Mouse (Mus musculus) embryonic facial prominence, embryonic 11.5 days (tissue): ENCODE measurements around the gene Brinp1. TPM values are rescaled to one million over a fixed set of nuclear protein-coding genes. Genes with fewer than 3 reads are reported as not detected.

Experiments used
- ATAC-seq: fragments of 200-750 bp; cut with Nextera tagmentation; replicated peaks from 2 replicates; pipeline ENCODE4 v1.8.0; 2017; ENCODE audit warnings: low read depth; ENCODE audit not compliant: insufficient number of reproducible peaks, low FRiP score, low TSS enrichment
- DNase-seq: peaks from one replicate; pipeline ENCODE4 v3.0.0-alpha.2; 2015; ENCODE audit warnings: low spot score
- H3K27ac ChIP-seq: fragments of 300-500 bp; sonication (generic); replicated peaks from 2 replicates; pipeline ENCODE4 v1.5.1; 2014; ENCODE audit warnings: mild to moderate bottlenecking, low read depth, low read length, control low read depth
- H3K27me3 ChIP-seq: fragments of 300-500 bp; sonication (generic); 2 replicates; pipeline ENCODE4 v1.6.1; 2014; ENCODE audit warnings: mild to moderate bottlenecking, low read length, moderate library complexity, mixed read lengths; ENCODE audit not compliant: control insufficient read depth, insufficient read depth
- H3K36me3 ChIP-seq: fragments of 300-500 bp; sonication (generic); replicated peaks from 2 replicates; pipeline ENCODE4 v1.6.1; 2014; ENCODE audit warnings: low read depth, mild to moderate bottlenecking, low read length, moderate library complexity, mixed read lengths; ENCODE audit not compliant: control insufficient read depth, insufficient read depth
- H3K4me1 ChIP-seq: fragments of 300-500 bp; sonication (generic); 2 replicates; pipeline ENCODE4 v1.6.1; 2014; ENCODE audit warnings: low read length, mixed read lengths; ENCODE audit not compliant: control insufficient read depth, insufficient read depth
- H3K4me2 ChIP-seq: fragments of 300-500 bp; sonication (generic); 2 replicates; pipeline ENCODE4 v1.6.1; 2014; ENCODE audit warnings: low read depth, mild to moderate bottlenecking, control low read depth, low read length, moderate library complexity
- H3K4me3 ChIP-seq: fragments of 300-500 bp; sonication (generic); 2 replicates; pipeline ENCODE4 v1.5.1; 2014; ENCODE audit warnings: low read depth, low read length, control low read depth
- H3K9ac ChIP-seq: fragments of 300-500 bp; sonication (generic); replicated peaks from 2 replicates; pipeline ENCODE4 v1.6.1; 2014; ENCODE audit warnings: mild to moderate bottlenecking, control low read depth, low read length
- H3K9me3 ChIP-seq: fragments of 300-500 bp; sonication (generic); replicated peaks from 2 replicates; pipeline ENCODE4 v1.6.1; 2016; ENCODE audit warnings: mild to moderate bottlenecking, low read length, inconsistent platforms, mixed read lengths; ENCODE audit not compliant: control insufficient read depth
- WGBS: fragments of 180-500 bp; shearing (Covaris S2); extraction: QIAGEN DNeasy Blood & Tissue Kit; methylation state at CpG from one replicate; pipeline ENCODE4 v1.1.7; 2014; 5-methylcytosine and 5-hydroxymethylcytosine counted together
- polyA plus RNA-seq: library from polyadenylated mRNA; unstranded; fragments of >200 nt; fragmentation: Nextera tagmentation; extraction: Ambion mirVana; gene quantifications from 2 replicates; pipeline ENCODE4 v1.2.1, GENCODE M21; 2014

Gene Brinp1
- polyA plus RNA-seq, 1 experiment from 2014 or later = 7.4 TPM

- no peak overlapping the region for H3K27ac ChIP-seq
- 70% methylated on average over 3 of the region's 3 CpGs for WGBS
- H3K4me1 ChIP-seq = no peaks in the 10 kb centered on the region
- H3K9me3 ChIP-seq = no peaks in the 10 kb centered on the region
- H3K27me3 ChIP-seq = no peaks in the 10 kb centered on the region
- H3K36me3 ChIP-seq = no peaks in the 10 kb centered on the region
- H3K4me3 ChIP-seq = no peak overlapping the region
- H3K4me2 ChIP-seq = no peak overlapping the region
- no peak for DNase-seq
- ATAC-seq = no peak
- no peak overlapping the region for H3K9ac ChIP-seq
Observed at GRCm38 (mm10) chr4:68806502-68806901, 147.7 kb downstream of the Brinp1 start.

GRCm38 (mm10) chr4:68801923-68802855 lies 152.0 kb downstream of the Brinp1 start:
- Histone ChIP-seq H3K9me3 (no peaks in the 10 kb centered on the region), H3K4me2 (no peak overlapping the region), H3K27ac (no peak overlapping the region), H3K4me3 (no peak overlapping the region), H3K27me3 (no peaks in the 10 kb centered on the region), H3K9ac (no peak overlapping the region), H3K36me3 (no peaks in the 10 kb centered on the region), H3K4me1 (no peaks in the 10 kb centered on the region)
- WGBS = 71% methylated on average over 6 of the region's 6 CpGs
- ATAC-seq = no peak
- DNase-seq = no peak

- no peaks in the 10 kb centered on the region for H3K9me3 ChIP-seq
- DNase-seq = no peak
- no peaks in the 10 kb centered on the region for H3K4me1 ChIP-seq
- no peak overlapping the region for H3K4me2 ChIP-seq
- no peak overlapping the region for H3K9ac ChIP-seq
- no peak overlapping the region for H3K27ac ChIP-seq
- no peaks in the 10 kb centered on the region for H3K36me3 ChIP-seq
- H3K4me3 ChIP-seq = no peak overlapping the region
- WGBS = 82% methylated on average over 5 of the region's 5 CpGs
- ATAC-seq = no peak
- no peaks in the 10 kb centered on the region for H3K27me3 ChIP-seq
Observed at GRCm38 (mm10) chr4:68790003-68790402, 164.2 kb downstream of the Brinp1 start.

DNA sequence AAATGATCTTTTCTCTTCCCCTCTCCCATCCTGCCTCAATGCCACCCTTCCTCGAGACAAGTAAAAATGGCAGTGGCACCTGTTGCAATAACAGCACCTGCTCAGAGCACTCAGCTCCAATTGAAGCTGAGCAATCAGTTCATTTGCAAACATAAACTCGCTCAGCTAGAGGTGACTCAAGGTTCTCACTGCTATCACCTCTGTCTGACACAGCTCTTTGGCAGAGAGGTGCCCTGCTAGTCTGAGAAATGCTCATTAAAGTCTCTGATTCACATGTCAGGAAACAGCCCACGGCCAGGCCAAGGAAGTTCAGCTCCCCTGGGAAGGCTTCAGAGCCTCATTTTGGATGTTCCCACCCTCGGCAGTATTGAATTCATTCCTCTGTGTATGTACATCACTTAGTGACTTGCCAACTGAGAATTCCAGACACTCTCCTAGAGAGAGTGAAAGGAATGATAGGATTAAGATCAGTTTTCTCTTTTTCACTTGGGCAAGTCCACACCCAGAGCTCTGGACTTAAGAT lies 165.7 kb downstream of the Brinp1 start:
- no peak for ATAC-seq
- WGBS = 39% methylated on average over 4 of the region's 4 CpGs

GRCm38 (mm10) chr4:68787642-68788041 lies 166.6 kb downstream of the Brinp1 start:
- ATAC-seq = no peak
- no peak overlapping the region for H3K27ac ChIP-seq
- WGBS = 67% methylated on average over 2 of the region's 2 CpGs

More for the DNA sequence above, 165.7 kb downstream of the Brinp1 start:
- Histone ChIP-seq H3K36me3 (no peaks in the 10 kb centered on the region), H3K4me1 (no peaks in the 10 kb centered on the region), H3K4me2 (no peak overlapping the region), H3K27me3 (no peaks in the 10 kb centered on the region), H3K4me3 (no peak overlapping the region), H3K27ac (no peak overlapping the region), H3K9me3 (no peaks in the 10 kb centered on the region), H3K9ac (no peak overlapping the region)
- no peak for DNase-seq

DNA sequence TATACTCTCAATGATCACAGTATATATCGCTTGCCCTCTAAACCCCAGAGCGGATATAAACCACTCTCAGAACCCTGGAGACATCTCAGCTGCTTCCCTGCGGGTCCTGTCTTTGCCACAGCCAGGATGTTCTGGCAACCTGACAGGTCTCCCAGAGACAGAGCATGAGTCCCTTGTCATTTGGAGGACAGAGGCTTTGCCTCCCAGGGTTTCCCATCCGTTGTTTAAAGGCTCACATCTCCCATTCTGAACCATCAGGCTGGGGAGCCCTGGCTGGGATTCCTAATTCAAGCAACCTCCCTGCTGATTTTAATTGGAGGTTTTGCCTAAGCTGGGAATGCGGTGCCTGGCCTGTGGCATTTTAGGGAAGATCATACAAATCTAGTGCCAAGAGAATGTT lies 185.9 kb downstream of the Brinp1 start:
- Histone ChIP-seq H3K9ac (no peak overlapping the region), H3K36me3 (no peaks in the 10 kb centered on the region), H3K4me2 (no peak overlapping the region), H3K4me1 (no peaks in the 10 kb centered on the region), H3K27me3 (no peaks in the 10 kb centered on the region), H3K4me3 (no peak overlapping the region), H3K9me3 (no peaks in the 10 kb centered on the region), H3K27ac (no peak overlapping the region)
- no peak for ATAC-seq
- WGBS = 42% methylated on average over 5 of the region's 5 CpGs
- no peak for DNase-seq

More at GRCm38 (mm10) chr4:68787642-68788041, 166.6 kb downstream of the Brinp1 start:
- no peaks in the 10 kb centered on the region for H3K36me3 ChIP-seq
- H3K9me3 ChIP-seq = no peaks in the 10 kb centered on the region
- H3K4me3 ChIP-seq = no peak overlapping the region
- no peaks in the 10 kb centered on the region for H3K4me1 ChIP-seq
- no peak for DNase-seq
- no peak overlapping the region for H3K4me2 ChIP-seq
- H3K9ac ChIP-seq = no peak overlapping the region
- H3K27me3 ChIP-seq = no peaks in the 10 kb centered on the region

GRCm38 (mm10) chr4:68767393-68767792 lies 186.8 kb downstream of the Brinp1 start:
- ATAC-seq = no peak
- no peaks in the 10 kb centered on the region for H3K9me3 ChIP-seq

More at GRCm38 (mm10) chr4:68767393-68767792, 186.8 kb downstream of the Brinp1 start:
- H3K27me3 ChIP-seq = no peaks in the 10 kb centered on the region
- H3K9ac ChIP-seq = no peak overlapping the region
- H3K27ac ChIP-seq = no peak overlapping the region
- H3K4me1 ChIP-seq = no peaks in the 10 kb centered on the region
- DNase-seq = no peak
- WGBS = 40% methylated on average over 5 of the region's 5 CpGs
- no peak overlapping the region for H3K4me3 ChIP-seq
- no peaks in the 10 kb centered on the region for H3K36me3 ChIP-seq
- H3K4me2 ChIP-seq = no peak overlapping the region
